Mouse (Mus musculus): ENCODE measurements around the gene Sh3rf3. TPM values are rescaled to one million over a fixed set of nuclear protein-coding genes. Genes with fewer than 3 reads are reported as not detected.
A peak's percentile ranks its signal among the peaks of the same experiment; 100 is the strongest.

Gene Sh3rf3
- polyA plus RNA-seq, 1 experiment from 2014 or later, result 2.4 TPM

- no peak overlapping the region for H3K4me3 ChIP-seq
- H3K4me1 ChIP-seq, result peaks cover 23% of the 10 kb centered on the region
- no peak overlapping the region for H3K9ac ChIP-seq
- no peak overlapping the region for H3K4me2 ChIP-seq
- no peak overlapping the region for H3K27ac ChIP-seq
- 51% methylated on average over 5 of the region's 5 CpGs for WGBS
- no peaks in the 10 kb centered on the region for H3K36me3 ChIP-seq
- H3K9me3 ChIP-seq, result no peaks in the 10 kb centered on the region
- peak; percentile 58; the same call in 1 of the 2 replicates for ATAC-seq (ENCODE audit: borderline replicate concordance, extremely low read depth, low FRiP score, low TSS enrichment)
- H3K27me3 ChIP-seq, result no peaks in the 10 kb centered on the region
Measured at GRCm38 (mm10) chr10:59117555-59117954, 304.4 kb downstream of the Sh3rf3 start.

- no peak for ATAC-seq (ENCODE audit: borderline replicate concordance, extremely low read depth, low FRiP score, low TSS enrichment)
- 96% methylated on average over 1 of the region's 1 CpGs for WGBS
Measured at GRCm38 (mm10) chr10:59119001-59119400, 305.8 kb downstream of the Sh3rf3 start.

GRCm38 (mm10) chr10:59119811-59120210 is 306.7 kb downstream of the Sh3rf3 start:
- no peak for ATAC-seq (ENCODE audit: borderline replicate concordance, extremely low read depth, low FRiP score, low TSS enrichment)
- peaks cover 14% of the 10 kb centered on the region for H3K4me1 ChIP-seq
- H3K36me3 ChIP-seq, result no peaks in the 10 kb centered on the region
- no peak overlapping the region for H3K4me2 ChIP-seq
- no peak overlapping the region for H3K27ac ChIP-seq
- no peak overlapping the region for H3K4me3 ChIP-seq
- H3K27me3 ChIP-seq, result no peaks in the 10 kb centered on the region
- H3K9ac ChIP-seq, result no peak overlapping the region
- no peaks in the 10 kb centered on the region for H3K9me3 ChIP-seq
- WGBS, result 86% methylated on average over 2 of the region's 2 CpGs

More at GRCm38 (mm10) chr10:59119001-59119400, 305.8 kb downstream of the Sh3rf3 start:
- no peak overlapping the region for H3K27ac ChIP-seq
- no peaks in the 10 kb centered on the region for H3K27me3 ChIP-seq
- H3K4me3 ChIP-seq, result no peak overlapping the region
- peaks cover 22% of the 10 kb centered on the region for H3K4me1 ChIP-seq
- H3K9me3 ChIP-seq, result no peaks in the 10 kb centered on the region
- H3K36me3 ChIP-seq, result no peaks in the 10 kb centered on the region
- H3K9ac ChIP-seq, result no peak overlapping the region
- no peak overlapping the region for H3K4me2 ChIP-seq

- no peaks in the 10 kb centered on the region for H3K9me3 ChIP-seq
- H3K9ac ChIP-seq, result no peak overlapping the region
- WGBS, result 89% methylated on average over 2 of the region's 2 CpGs
Measured at GRCm38 (mm10) chr10:59125497-59125896, 312.3 kb downstream of the Sh3rf3 start.

GRCm38 (mm10) chr10:59127637-59128036 is 314.5 kb downstream of the Sh3rf3 start:
- Histone ChIP-seq H3K36me3 (no peaks in the 10 kb centered on the region), H3K27ac (no peak overlapping the region), H3K9ac (no peak overlapping the region), H3K4me2 (no peak overlapping the region), H3K4me1 (peaks cover 14% of the 10 kb centered on the region; the same call in 1 of the 2 replicates), H3K9me3 (no peaks in the 10 kb centered on the region), H3K4me3 (no peak overlapping the region), H3K27me3 (no peaks in the 10 kb centered on the region)
- no peak for ATAC-seq (ENCODE audit: borderline replicate concordance, extremely low read depth, low FRiP score, low TSS enrichment)
- WGBS, result 50% methylated on average over 6 of the region's 6 CpGs

More at GRCm38 (mm10) chr10:59125497-59125896, 312.3 kb downstream of the Sh3rf3 start:
- Histone ChIP-seq H3K4me2 (no peak overlapping the region), H3K36me3 (no peaks in the 10 kb centered on the region), H3K4me1 (no peaks in the 10 kb centered on the region), H3K27me3 (no peaks in the 10 kb centered on the region), H3K4me3 (no peak overlapping the region), H3K27ac (no peak overlapping the region)
- no peak for ATAC-seq (ENCODE audit: borderline replicate concordance, extremely low read depth, low FRiP score, low TSS enrichment)

- 31% methylated on average over 20 of the region's 20 CpGs for WGBS
- Histone ChIP-seq H3K4me1 (peaks cover 23% of the 10 kb centered on the region), H3K27ac (peak overlapping the region; percentile 32), H3K27me3 (no peaks in the 10 kb centered on the region), H3K9me3 (no peaks in the 10 kb centered on the region), H3K4me3 (no peak overlapping the region), H3K9ac (no peak overlapping the region), H3K36me3 (no peaks in the 10 kb centered on the region), H3K4me2 (peak overlapping the region; percentile 9)
- peak; percentile 68; the same call in 1 of the 2 replicates for ATAC-seq (ENCODE audit: borderline replicate concordance, extremely low read depth, low FRiP score, low TSS enrichment)
Measured at GRCm38 (mm10) chr10:59131926-59132628, 318.9 kb downstream of the Sh3rf3 start.

GRCm38 (mm10) chr10:59133478-59134009 is 320.4 kb downstream of the Sh3rf3 start:
- WGBS, result 59% methylated on average over 8 of the region's 8 CpGs
- H3K27ac ChIP-seq, result no peak overlapping the region
- H3K9ac ChIP-seq, result no peak overlapping the region

GRCm38 (mm10) chr10:59149956-59150383 is 336.8 kb downstream of the Sh3rf3 start:
- peak; percentile 73; the same call in 1 of the 2 replicates for ATAC-seq (ENCODE audit: borderline replicate concordance, extremely low read depth, low FRiP score, low TSS enrichment)
- 15% methylated on average over 8 of the region's 8 CpGs for WGBS
- Histone ChIP-seq H3K36me3 (no peaks in the 10 kb centered on the region), H3K27me3 (no peaks in the 10 kb centered on the region), H3K4me2 (peak overlapping the region; percentile 31; the same call in 1 of the 2 replicates), H3K4me1 (no peaks in the 10 kb centered on the region), H3K9me3 (no peaks in the 10 kb centered on the region), H3K4me3 (no peak overlapping the region), H3K27ac (no peak overlapping the region), H3K9ac (no peak overlapping the region)

More at GRCm38 (mm10) chr10:59133478-59134009, 320.4 kb downstream of the Sh3rf3 start:
- no peaks in the 10 kb centered on the region for H3K9me3 ChIP-seq
- no peak overlapping the region for H3K4me2 ChIP-seq
- no peak for ATAC-seq (ENCODE audit: borderline replicate concordance, extremely low read depth, low FRiP score, low TSS enrichment)
- H3K36me3 ChIP-seq, result no peaks in the 10 kb centered on the region
- H3K27me3 ChIP-seq, result no peaks in the 10 kb centered on the region
- no peak overlapping the region for H3K4me3 ChIP-seq
- H3K4me1 ChIP-seq, result peaks cover 23% of the 10 kb centered on the region

- Histone ChIP-seq H3K27me3 (no peaks in the 10 kb centered on the region), H3K9ac (no peak overlapping the region), H3K4me2 (no peak overlapping the region), H3K27ac (no peak overlapping the region), H3K4me1 (no peaks in the 10 kb centered on the region), H3K36me3 (no peaks in the 10 kb centered on the region), H3K4me3 (no peak overlapping the region), H3K9me3 (no peaks in the 10 kb centered on the region)
- no peak for ATAC-seq (ENCODE audit: borderline replicate concordance, extremely low read depth, low FRiP score, low TSS enrichment)
- WGBS, result 81% methylated on average over 10 of the region's 10 CpGs
Measured at GRCm38 (mm10) chr10:59150938-59151657, 337.9 kb downstream of the Sh3rf3 start.

- H3K4me2 ChIP-seq, result no peak overlapping the region
- no peak for ATAC-seq (ENCODE audit: borderline replicate concordance, extremely low read depth, low FRiP score, low TSS enrichment)
- no peak overlapping the region for H3K27ac ChIP-seq
- no peaks in the 10 kb centered on the region for H3K4me1 ChIP-seq
- H3K4me3 ChIP-seq, result no peak overlapping the region
- H3K27me3 ChIP-seq, result no peaks in the 10 kb centered on the region
- H3K36me3 ChIP-seq, result no peaks in the 10 kb centered on the region
- no peaks in the 10 kb centered on the region for H3K9me3 ChIP-seq
- H3K9ac ChIP-seq, result no peak overlapping the region
- WGBS, result 18% methylated on average over 5 of the region's 5 CpGs
Measured at GRCm38 (mm10) chr10:59152544-59153081, 339.5 kb downstream of the Sh3rf3 start.

GRCm38 (mm10) chr10:59158627-59159026 is 345.5 kb downstream of the Sh3rf3 start:
- Histone ChIP-seq H3K4me3 (no peak overlapping the region), H3K4me2 (no peak overlapping the region), H3K36me3 (no peaks in the 10 kb centered on the region), H3K9ac (no peak overlapping the region), H3K27me3 (no peaks in the 10 kb centered on the region), H3K4me1 (no peaks in the 10 kb centered on the region), H3K9me3 (no peaks in the 10 kb centered on the region), H3K27ac (no peak overlapping the region)
- ATAC-seq (ENCODE audit: borderline replicate concordance, extremely low read depth, low FRiP score, low TSS enrichment), result no peak
- 74% methylated on average over 3 of the region's 3 CpGs for WGBS

Measured in lung, embryonic 15.5 days (tissue).